Mouse (Mus musculus): ENCODE data around the gene Lypla2.
A peak's percentile ranks its signal among the peaks of the same experiment; 100 is the strongest.
"Not testable (repeated sequence)": the region's sequence is repeated elsewhere in the genome, so short reads cannot be mapped to it uniquely, and the experiment has no call there.

Gene Lypla2

DNA sequence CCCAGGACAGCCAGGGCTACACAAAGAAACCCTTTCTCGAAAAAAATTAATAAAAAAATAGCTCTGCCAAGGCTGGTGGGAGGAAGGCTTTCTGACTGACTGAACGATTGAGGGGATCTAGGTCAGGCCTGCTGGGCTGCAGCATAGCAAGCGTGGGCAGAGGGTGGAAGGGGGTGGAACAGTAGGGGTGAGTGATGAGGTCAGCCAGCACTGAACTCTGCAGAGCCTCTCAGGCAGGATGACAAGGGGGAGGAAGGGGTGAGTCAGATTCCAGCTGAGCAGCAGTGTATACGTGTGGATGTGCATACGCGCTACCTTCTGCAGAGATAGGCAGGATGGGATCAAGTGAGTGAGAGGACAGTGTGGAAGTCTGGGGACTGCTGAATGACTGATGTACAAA is 22.5 kb downstream of the Lypla2 start:
- no peak for DNase-seq (ENCODE audit: extremely low read depth, low read depth)

DNA sequence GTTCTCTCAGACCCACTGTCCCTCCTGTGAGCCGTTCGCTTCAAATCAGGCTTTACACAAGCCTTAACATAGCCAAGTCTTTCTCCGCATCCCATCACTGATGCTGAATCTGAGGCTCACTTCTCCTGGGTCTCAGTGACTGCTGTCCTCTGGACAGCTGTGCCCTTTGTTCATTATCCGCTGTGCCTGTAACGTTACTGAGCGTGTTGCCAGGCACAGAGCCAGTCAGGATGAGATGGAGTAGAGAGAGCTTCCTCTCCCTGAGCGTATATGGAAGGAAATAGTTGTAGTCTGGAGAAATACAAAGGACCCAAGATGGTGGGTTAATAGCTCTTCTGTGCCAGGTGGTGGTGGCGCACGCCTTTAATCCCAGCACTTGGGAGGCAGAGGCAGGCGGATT is 23.0 kb downstream of the Lypla2 start:
- no peak for DNase-seq (ENCODE audit: extremely low read depth, low read depth)

DNA sequence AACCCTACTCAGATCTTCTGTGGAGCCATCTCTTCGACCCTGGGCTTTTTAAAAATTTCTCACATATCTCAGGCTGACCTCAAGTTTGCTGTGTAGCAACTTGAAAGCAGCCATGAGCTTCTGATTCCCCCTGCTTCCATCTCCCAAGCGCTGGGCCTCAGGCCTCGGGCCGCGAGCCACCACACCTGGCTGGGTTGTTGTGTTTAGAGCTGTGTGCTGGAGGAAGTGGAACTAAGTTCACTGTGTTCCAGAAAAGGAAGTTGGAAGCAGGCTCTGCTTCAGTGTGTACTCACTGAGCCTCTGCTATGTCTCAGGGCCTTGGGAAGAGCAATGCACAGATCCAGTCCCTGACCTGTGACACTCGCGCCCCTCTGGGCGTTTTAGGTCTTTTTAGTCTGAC is 24.3 kb downstream of the Lypla2 start:
- DNase-seq (ENCODE audit: extremely low read depth, low read depth) = no peak

DNA sequence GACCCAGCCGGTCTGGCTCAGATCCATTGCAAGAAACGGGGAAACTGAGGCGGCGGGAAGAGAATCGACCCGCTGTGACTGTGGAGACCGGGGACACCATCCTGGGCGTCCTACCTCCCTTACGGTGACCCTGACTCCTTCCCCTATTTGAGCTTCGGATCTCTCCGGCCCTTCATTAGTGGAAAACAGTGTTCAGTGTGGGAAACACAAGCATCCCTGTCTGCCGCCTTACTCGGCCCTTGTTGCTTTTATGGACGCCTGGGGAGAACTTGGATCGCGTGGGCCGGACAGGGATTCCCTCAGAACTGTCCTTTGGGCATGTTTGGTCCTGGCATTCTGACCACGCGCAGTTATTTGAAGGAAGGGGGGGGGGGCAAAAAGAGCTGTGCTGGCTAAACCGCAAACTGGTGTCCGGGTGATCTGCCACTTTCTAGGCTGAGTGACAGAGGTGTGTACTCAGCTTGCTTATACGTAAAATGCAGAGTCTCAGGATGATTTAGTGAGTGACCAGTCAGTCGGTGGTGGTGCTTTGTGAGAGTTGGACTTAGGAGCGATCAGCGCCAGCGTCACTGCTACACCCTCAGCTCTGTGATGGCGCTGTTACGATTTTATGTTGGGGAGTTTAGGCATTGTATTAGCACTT is 25.6 kb downstream of the Lypla2 start:
- no peak for DNase-seq (ENCODE audit: extremely low read depth, low read depth)

DNA sequence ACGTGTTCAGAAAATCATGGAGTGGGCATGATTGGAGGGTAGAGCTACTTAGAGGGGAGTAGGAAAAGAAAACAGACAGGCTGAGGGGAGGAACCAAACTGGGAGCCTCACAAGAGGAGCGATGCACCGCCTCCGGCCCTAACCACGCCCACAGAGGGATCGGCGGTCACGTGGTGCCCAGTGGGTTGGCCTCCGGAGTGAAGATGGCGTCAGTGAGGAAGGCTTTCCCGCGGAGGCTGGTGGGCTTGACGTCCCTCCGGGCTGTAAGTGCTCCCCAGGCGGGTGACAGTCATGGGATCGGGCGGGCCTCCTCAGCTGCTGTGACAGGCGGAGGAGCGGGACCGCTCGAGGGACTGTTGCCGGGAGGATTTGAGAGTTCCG is 26.2 kb downstream of the Lypla2 start, which contains the start of gene Hmgcl:
Gene Hmgcl (plus strand): TSS at position 171 of the 381 bp plus-strand sequence.
- DNase-seq (ENCODE audit: extremely low read depth, low read depth) = peak; percentile 75

DNA sequence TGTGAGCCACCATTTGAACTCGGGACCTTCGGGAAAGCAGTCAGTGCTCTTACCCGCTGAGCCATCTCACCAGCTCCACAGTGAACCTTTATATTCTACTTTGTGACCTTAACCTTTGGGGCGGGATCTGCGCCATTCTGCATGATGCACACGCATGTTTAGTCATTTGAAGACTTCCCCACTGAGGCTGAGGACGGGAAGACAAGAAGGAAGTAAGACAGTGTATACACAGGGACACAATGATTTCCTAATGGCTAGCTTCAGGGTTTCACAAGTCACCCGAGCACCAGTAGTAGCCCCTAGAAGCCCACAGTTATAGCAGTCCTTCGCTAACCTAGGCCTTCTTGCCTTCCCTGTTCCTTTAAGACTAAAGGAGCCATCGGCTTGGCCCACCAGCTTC is 26.7 kb downstream of the Lypla2 start:
- no peak for DNase-seq (ENCODE audit: extremely low read depth, low read depth)

DNA sequence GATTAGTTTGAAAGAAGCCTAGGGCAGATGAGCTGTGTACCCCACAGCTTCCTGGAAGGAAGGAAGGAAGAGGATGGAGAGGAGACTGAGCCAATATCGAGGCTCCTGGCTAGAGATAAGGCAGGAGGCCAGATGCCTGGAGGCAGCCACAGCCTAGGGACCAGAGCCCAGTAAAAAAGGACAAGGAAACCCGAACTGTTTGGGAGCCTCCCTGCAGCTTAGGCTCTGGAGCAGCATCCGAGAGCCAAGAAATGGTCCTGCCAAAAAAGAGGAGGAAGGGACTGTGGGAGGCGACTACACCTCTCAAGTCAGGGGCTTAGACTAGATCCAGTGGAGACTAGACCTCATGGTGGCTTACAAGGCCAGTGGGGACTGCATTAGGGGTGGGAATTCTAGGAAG is 29.0 kb downstream of the Lypla2 start:
- DNase-seq (ENCODE audit: extremely low read depth, low read depth) = no peak

DNA sequence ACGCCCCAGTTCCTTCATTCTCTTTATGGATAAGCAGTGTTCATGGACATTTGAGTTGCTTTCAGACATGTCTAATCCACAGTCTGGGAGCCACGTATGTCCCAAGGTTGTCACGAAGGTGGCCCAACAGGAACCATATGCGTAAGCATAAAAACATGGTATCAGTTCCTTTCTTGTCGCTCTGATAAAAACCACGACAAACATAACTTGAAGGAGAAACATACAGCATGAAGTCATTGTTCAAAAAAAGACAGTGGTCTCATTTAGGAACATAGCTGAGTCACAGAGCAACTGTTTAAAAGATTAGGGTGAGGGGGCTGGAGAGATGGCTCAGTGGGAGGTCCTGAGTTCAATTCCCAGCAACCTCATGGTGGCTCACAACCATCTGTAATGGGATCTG is 30.2 kb downstream of the Lypla2 start:
- no peak for DNase-seq (ENCODE audit: extremely low read depth, low read depth)

DNA sequence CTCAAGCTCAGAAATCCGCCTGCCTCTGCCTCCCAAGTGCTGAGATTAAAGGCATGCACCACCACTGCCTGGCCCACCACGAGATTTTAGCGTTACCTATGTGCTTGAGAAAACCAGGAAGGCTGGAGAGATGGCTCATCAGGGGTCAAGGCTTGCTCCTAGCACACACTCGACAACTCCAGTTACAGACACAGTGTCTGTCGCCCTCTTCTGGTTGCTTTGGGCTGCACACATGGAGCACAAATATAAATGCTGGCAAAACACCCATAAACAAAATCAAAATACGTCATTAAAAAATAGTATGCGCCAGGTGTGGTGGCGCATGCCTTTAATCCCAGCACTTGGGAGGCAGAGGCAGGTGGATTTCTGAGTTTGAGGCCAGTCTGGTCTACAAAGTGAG is 31.4 kb downstream of the Lypla2 start:
- DNase-seq (ENCODE audit: extremely low read depth, low read depth) = not testable (repeated sequence)

DNA sequence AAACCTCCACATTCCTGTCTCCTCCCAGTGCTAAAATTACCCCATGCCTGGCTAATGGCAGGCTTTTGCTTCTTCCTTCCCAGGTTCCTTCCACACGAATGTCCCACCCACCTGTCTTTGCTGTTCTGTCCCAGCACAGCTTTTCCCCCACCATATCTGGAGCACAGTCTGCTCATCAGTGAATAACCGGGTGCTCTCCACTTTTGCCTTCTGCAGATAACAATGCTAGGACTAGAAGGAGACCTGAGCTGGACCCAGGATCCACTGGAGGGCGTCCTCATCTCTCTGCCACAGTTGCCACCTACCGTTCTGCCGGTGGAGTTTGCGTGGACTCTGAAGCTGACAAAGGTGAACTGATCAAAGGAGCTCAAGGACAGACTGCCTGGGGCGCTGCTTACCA is 33.6 kb downstream of the Lypla2 start:
- no peak for DNase-seq (ENCODE audit: extremely low read depth, low read depth)

DNA sequence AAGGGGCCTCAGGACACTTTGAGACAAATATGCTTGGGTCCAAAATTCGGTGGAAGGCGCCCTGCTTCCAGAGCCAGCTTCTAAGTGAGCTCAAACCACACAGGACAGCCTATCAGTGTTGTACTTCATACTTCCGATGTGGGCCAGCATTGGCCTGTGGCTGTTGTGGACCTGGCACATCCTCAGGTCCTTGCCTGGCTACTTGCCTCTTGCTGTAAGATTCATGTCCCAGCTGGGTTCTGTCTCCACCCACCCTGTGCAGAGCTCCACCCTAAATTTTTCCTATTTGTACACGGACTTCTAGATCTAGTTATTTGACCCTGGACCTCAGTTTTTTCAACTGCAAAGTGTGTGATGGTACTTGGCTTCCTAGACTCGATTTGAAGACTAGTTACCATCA is 36.9 kb downstream of the Lypla2 start:
- no peak for DNase-seq (ENCODE audit: extremely low read depth, low read depth)

DNA sequence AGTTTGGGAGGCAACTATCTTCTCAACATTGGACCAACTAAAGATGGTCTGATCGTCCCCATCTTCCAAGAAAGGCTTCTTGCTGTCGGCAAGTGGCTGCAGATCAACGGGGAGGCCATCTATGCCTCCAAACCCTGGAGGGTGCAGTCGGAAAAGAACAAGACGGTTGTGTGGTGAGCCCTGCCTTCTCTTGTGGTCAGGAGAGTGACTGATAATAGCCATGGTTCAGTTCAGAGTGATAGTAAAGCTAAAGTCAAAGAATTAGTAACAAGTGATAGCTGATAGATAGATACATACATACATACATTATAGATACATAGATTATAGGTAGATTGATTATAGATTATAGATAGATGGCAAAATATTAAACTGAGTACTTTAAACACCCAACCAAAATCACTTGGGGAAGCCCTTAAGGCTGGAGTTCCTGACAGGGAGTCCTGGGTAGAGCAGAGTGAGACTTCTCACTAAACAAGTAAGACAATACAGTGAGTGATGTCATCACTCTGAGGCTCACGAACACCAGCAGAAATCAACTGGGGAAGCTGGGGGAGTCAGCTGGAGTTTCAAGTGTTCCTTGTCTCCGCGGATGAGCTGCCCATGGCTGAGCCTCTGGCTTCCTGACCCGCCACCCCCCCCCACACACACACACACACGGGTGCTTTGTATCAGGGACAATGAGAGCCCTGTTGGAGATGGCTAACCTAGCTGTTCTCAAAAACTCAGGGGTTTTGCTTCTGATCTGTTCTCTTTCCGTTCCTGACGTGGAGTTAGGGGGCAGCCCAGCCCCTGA is 37.5 kb downstream of the Lypla2 start:
- no peak for DNase-seq (ENCODE audit: extremely low read depth, low read depth)

DNA sequence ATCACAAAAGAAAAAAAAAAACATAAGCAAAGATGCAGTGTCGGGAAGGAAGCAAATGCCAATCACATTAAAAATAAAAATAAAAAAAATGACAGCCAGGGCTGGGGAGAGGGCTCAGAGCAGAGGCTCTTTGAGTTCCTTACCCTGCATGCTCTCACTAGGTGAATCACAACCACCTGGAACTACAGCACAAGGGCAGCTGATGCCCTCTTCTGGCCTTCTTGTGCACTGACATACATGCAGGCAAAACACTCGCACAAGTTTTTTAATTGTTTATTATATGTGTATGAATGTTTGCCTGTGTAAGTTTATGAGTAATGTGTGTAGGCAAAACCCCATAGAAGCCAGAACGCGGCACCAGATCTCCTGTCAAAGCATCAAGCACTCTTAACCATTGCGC is 40.6 kb downstream of the Lypla2 start:
- no peak for DNase-seq (ENCODE audit: extremely low read depth, low read depth)

DNA sequence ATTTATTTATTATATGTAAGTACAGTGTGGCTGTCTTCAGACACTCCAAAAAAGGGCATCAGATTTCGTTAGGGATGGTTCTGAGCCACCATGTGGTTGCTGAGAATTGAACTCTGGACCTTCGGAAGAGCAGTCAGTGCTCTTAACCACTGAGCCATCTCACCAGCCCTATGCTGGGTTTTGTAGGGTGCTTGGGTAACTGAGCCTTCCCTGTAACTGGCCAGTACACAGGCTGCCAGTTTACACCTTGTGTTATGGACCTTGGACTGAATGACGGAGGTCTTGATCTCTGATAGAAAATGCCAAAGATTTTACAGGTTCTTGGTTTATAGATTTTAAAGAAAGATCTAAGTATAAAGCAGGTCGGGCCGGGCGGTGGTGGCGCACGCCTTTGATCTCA is 42.2 kb downstream of the Lypla2 start:
- no peak for DNase-seq (ENCODE audit: extremely low read depth, low read depth)

DNA sequence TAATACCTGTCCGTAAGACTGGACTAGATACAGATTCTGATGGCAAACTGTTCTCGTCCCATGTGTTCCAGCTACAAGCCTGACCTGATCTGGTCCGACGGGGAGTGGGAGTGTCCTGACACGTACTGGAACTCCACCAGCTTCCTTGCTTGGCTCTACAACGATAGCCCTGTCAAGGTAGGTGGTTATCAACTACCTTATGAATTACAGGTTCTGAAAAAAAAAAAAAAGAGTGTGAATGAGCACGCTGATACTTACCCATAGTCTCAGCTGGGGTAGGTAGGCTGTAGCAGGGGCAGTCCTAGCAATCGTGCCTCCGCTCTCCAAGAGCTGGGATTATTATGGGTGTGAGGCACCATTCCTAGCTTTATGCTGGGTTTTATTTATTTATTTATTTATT is 42.6 kb downstream of the Lypla2 start:
- no peak for DNase-seq (ENCODE audit: extremely low read depth, low read depth)

DNA sequence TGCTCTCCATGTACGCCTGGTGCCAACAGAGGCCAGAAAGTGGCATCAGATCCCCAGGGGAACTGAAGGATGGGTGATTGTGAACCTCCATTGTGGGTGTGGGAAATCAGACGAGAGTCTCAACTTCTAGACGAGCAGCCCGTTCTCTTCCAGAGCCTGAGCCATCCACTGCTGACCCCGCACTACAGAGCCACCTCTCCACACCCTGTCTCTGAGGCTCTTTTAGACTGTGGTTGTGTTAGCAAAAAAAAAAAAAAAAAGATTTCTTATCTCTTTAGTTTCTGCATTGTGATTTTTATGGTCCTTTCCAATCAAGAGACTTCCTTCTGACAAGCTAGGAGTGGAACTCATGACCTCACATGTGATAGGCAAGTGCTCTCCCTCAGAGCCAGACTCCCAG is 43.0 kb downstream of the Lypla2 start:
- DNase-seq (ENCODE audit: extremely low read depth, low read depth) = no peak

DNA sequence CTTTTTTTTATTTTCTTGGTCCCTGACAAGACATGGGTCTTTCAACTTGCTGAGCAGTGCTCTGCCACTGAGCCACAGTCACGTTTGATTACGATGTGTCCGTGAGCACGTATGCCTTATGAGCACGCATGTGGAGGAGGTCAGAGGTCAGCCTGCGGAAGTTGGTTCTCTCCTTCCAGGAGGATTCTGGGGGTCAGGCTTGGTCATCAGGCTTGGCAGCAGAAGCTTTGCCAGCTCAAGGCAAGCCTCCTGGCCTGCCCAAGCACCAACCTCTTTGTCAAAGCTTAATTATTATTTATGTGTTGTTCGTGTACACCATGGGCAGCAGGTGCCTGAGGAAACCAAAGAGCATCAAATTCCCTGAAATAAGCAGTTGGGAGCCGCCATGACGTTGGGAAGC is 44.0 kb downstream of the Lypla2 start:
- no peak for DNase-seq (ENCODE audit: extremely low read depth, low read depth)

DNA sequence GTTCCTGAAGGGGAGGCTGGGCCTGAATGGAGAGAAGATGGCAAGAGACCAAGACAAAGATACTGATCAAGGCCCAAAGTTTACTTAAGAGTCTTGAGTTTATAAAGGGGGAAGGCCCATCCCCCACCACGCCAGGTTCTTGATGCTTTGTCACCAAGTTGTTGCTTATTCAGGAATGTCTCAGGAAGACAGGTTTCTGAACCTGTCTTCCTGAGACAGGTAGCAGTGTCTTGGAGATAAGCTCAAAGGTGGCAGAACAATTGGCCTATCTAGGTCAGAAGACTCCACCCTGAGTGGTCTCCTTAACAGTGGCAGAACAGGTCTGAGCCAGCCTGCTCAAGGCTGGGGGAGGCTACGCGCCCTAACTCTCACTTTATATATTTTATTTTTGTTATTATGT is 45.6 kb downstream of the Lypla2 start:
- no peak for DNase-seq (ENCODE audit: extremely low read depth, low read depth)

DNA sequence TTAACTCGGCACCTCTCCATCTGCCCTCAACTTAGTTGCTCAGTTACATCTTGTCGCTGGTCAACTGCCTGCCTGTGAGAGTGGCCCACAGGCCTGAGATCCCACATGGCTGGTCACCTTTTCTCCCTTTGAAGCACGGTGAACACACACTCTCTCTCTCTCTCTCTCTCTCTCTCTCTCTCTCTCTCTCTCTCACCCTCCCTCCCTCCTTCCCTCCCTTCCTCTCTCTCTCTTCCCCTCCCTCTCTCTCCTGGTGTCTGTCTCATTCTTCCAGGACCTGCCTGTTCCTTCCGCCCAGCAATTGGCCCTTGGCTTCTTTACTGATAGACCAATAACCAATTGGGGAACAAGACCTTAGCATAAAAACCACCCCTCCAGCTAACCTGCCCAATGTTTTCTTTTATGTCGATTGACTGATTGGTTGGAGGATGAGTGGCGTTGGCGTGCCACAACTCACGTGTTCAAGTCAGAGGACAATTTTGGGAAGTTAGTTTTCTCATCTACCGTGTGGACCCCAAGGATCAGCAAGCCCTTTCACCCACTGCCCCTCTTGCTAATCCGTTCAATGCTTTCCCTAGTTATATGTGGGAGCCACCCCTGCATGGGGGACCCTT is 46.1 kb downstream of the Lypla2 start:
- DNase-seq (ENCODE audit: extremely low read depth, low read depth) = peak; percentile 98

DNA sequence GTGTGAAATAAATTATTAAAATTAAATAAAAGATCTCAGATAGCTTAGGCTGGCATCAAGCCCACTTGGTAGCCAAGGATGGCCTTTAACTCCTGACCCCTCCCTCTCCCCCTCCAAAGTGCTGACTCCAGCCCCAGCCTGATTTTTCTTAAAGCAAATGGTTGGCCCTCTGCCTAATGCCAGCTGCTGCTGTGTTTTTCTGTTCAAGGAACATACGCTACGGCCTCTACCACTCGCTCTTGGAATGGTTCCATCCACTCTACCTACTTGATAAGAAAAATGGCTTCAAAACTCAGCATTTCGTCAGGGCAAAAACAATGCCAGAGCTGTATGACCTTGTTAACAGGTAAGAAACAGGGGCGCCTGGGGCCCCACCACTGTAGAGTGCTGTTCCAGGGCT is 47.1 kb downstream of the Lypla2 start:
- DNase-seq (ENCODE audit: extremely low read depth, low read depth) = no peak

DNA sequence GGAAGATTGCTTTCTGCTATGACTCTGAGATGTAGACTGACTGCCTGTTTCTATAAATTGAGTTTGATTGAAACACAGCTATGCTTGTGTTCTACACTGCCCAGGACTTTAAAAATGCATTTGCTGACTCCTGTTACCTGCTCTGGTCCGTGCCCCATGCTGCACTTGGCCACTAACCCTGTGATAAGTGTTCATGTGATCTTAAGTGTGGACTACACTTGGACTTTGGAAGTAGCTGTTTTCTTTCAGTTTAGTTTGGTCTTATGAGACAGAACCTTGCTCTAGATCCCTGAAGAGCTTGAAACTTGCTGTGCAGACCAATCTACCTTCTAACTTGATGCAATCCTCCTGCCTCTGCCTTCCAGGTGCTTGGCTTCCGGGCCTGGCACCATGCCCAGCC is 48.0 kb downstream of the Lypla2 start:
- DNase-seq (ENCODE audit: extremely low read depth, low read depth) = no peak

DNA sequence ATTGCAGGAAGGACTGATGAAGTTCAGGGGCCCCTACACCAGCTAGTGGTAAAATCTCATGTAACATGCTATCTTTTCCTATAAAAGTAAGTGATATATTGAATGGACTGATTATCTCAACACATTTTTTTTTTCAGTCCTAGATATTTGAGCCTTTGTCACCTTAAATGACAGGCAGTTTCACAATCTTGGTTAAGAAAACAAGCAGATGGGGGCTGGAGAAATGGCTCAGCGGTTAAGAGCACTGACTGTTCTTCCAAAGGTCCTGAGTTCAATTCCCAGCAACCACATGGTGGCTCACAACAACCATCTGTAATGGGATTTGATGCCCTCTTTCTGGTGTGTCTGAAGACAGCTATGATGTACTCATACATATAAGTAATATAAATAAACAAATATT is 50.2 kb downstream of the Lypla2 start:
- DNase-seq (ENCODE audit: extremely low read depth, low read depth) = no peak
